Mouse (Mus musculus): Measurements from ENCODE around the gene Wnt7a.
A peak's percentile ranks its signal among the peaks of the same experiment; 100 is the strongest.

The Wnt7a gene

GRCm38 (mm10) chr6:91335470-91335869 is 75.7 kb downstream of the Wnt7a start:
- DNase-seq = no peak

GRCm38 (mm10) chr6:91331886-91332285 is 79.3 kb downstream of the Wnt7a start:
- no peak for DNase-seq

GRCm38 (mm10) chr6:91325556-91325955 is 85.6 kb downstream of the Wnt7a start:
- peak; percentile 32 for DNase-seq

- no peak for DNase-seq
Measured at GRCm38 (mm10) chr6:91324752-91325151, 86.4 kb downstream of the Wnt7a start.

GRCm38 (mm10) chr6:91322001-91322772 is 89.0 kb downstream of the Wnt7a start:
- DNase-seq = no peak
